Mouse (Mus musculus) myocyte (in vitro differentiated cells): ENCODE data around the gene Fggy. TPM values are rescaled to one million over a fixed set of nuclear protein-coding genes. Genes with fewer than 3 reads are reported as not detected.
A peak's percentile ranks its signal among the peaks of the same experiment; 100 is the strongest.

Source experiments
- H3K27me3 ChIP-seq: one replicate; pipeline ENCODE4 v1.6.1; 2011; ENCODE audit not compliant: control insufficient read depth, insufficient read depth, insufficient read length
- H3K36me3 ChIP-seq: one replicate; pipeline ENCODE4 v1.6.1; 2011; ENCODE audit not compliant: control insufficient read depth, insufficient read depth
- H3K4me2 ChIP-seq: one replicate; pipeline ENCODE4 v1.6.1; 2011; ENCODE audit warnings: low read depth, control low read depth
- H3K4me3 ChIP-seq: one replicate; pipeline ENCODE4 v1.5.1; 2011; ENCODE audit warnings: mild to moderate bottlenecking, control low read depth, moderate library complexity
- H3K79me2 ChIP-seq: one replicate; pipeline ENCODE4 v1.6.1; 2011; ENCODE audit not compliant: control insufficient read depth, insufficient read depth
- H3ac ChIP-seq: one replicate; pipeline ENCODE4 v1.6.1; 2011; ENCODE audit not compliant: control insufficient read depth, insufficient read length
- CEBPB ChIP-seq: IDR thresholded peaks from 2 replicates; pipeline ENCODE4 v1.6.1; 2011; ENCODE audit warnings: mild to moderate bottlenecking, moderate library complexity; ENCODE audit not compliant: poor library complexity, insufficient read depth, severe bottlenecking
- E2F4 ChIP-seq: IDR thresholded peaks from one replicate; pipeline ENCODE4 v1.6.1; 2011; ENCODE audit warnings: mild to moderate bottlenecking, control low read depth, moderate library complexity; ENCODE audit not compliant: insufficient read depth
- MAX ChIP-seq: IDR thresholded peaks from one replicate; pipeline ENCODE4 v1.6.1; 2011; ENCODE audit warnings: low read depth, mild to moderate bottlenecking, control low read depth
- MYOD1 ChIP-seq, 3 experiments: IDR thresholded peaks; one replicate each; pipeline ENCODE4 v1.6.1; 2011; ENCODE audit warnings: control low read depth in 2 of 3, low read depth in 2 of 3, mild to moderate bottlenecking in 2 of 3, moderate library complexity in 1 of 3; ENCODE audit not compliant: insufficient read length in 2 of 3, control insufficient read depth in 1 of 3
- MYOG ChIP-seq, 3 experiments: IDR thresholded peaks; one replicate each; pipeline ENCODE4 v1.6.1; 2011; ENCODE audit warnings: control low read depth in 2 of 3, low read depth in 2 of 3, mild to moderate bottlenecking in 2 of 3; ENCODE audit not compliant: insufficient read length in 2 of 3, control insufficient read depth in 1 of 3, insufficient read depth in 1 of 3
- POLR2A ChIP-seq: IDR thresholded peaks from one replicate; pipeline ENCODE4 v1.6.1; 2011; ENCODE audit warnings: low read depth, mild to moderate bottlenecking, control low read depth, moderate library complexity; ENCODE audit not compliant: insufficient read length
- POLR2AphosphoS2 ChIP-seq: IDR thresholded peaks from one replicate; pipeline ENCODE4 v1.6.1; 2011; ENCODE audit warnings: low read depth, control low read depth; ENCODE audit not compliant: insufficient read length
- REST ChIP-seq: IDR thresholded peaks from one replicate; pipeline ENCODE4 v1.6.1; 2011; ENCODE audit warnings: mild to moderate bottlenecking, control low read depth, moderate library complexity; ENCODE audit not compliant: insufficient read depth, insufficient read length
- SRF ChIP-seq: IDR thresholded peaks from one replicate; pipeline ENCODE4 v1.6.1; 2011; ENCODE audit warnings: low read depth; ENCODE audit not compliant: control insufficient read depth, insufficient read length
- TCF12 ChIP-seq: IDR thresholded peaks from one replicate; pipeline ENCODE4 v1.6.1; 2011; ENCODE audit warnings: mild to moderate bottlenecking, control low read depth; ENCODE audit not compliant: poor library complexity, insufficient read depth, severe bottlenecking
- TCF3 ChIP-seq: IDR thresholded peaks from one replicate; pipeline ENCODE4 v1.6.1; 2011; ENCODE audit warnings: low read depth, control low read depth; ENCODE audit not compliant: insufficient read length
- USF1 ChIP-seq: IDR thresholded peaks from one replicate; pipeline ENCODE4 v1.6.1; 2011; ENCODE audit warnings: low read depth, mild to moderate bottlenecking, control low read depth, moderate library complexity
- polyA plus RNA-seq: library from polyadenylated mRNA; unstranded; fragments of >200 nt; fragmentation: generic; extraction: Trizol; gene quantifications from one replicate; pipeline ENCODE4 v1.2.1, GENCODE M21; 2012; ENCODE audit warnings: missing spikeins

Gene Fggy
- polyA plus RNA-seq, 1 experiment = 12.7 TPM

DNA sequence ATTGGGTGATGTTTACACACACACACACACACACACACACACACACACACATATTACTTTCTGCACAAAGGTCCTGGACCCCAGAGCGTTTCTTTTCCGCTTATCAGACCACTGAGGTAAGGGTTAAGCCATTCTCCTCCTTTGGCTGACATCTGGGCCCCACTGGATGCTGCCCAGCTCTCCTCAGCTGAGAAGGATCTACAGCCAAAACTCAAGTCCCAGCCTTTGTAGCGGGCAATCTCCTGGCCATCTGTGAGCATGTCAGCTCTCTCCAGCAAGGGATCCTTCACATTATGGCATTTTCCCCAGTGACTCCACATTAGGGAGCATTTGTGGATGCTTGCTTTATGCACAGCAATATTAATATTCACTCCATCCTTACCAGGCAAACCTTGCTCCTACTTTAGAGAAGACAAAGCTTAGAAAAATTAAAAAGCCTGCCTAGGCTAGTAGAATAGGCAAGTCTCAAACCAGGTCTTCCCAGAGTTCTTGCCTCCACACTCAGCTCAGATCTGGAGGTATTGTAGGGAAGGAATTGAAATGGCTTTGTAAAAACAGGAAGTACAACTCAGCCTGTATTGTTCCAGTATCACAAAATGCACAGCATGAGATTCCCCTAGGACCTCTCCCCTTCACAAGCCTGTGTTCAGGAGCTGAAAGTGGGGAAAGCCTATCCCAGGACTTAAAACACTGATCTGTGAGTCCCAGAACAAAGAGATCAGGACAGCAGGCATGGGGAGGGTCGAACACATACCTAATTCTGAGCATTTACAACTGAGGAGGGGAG, 342.8 kb downstream of the Fggy start:
- Histone ChIP-seq H3ac (no peak overlapping the region), H3K4me3 (no peak overlapping the region), H3K4me2 (no peak overlapping the region), H3K36me3 (no peaks in the 10 kb centered on the region), H3K27me3 (no peaks in the 10 kb centered on the region), H3K79me2 (no peaks in the 10 kb centered on the region)
- TF ChIP-seq POLR2AphosphoS2 = no peak
- TF ChIP-seq E2F4 = no peak
- TF ChIP-seq MAX = no peak
- TF ChIP-seq POLR2A = no peak
- no peak for TF ChIP-seq USF1
- TF ChIP-seq REST = no peak
- no peak for TF ChIP-seq MYOD1 (IDR thresholded peaks at IDR 0.05; ENCODE audit: control insufficient read depth in 1 of 3, insufficient read length in 2 of 3, low read depth in 2 of 3)
- TF ChIP-seq TCF3 = no peak
- no peak for TF ChIP-seq SRF
- no peak for TF ChIP-seq CEBPB
- no peak for TF ChIP-seq TCF12
- no peak for TF ChIP-seq MYOG (IDR thresholded peaks at IDR 0.05; ENCODE audit: control insufficient read depth in 1 of 3, insufficient read depth in 1 of 3, insufficient read length in 2 of 3, low read depth in 2 of 3)

DNA sequence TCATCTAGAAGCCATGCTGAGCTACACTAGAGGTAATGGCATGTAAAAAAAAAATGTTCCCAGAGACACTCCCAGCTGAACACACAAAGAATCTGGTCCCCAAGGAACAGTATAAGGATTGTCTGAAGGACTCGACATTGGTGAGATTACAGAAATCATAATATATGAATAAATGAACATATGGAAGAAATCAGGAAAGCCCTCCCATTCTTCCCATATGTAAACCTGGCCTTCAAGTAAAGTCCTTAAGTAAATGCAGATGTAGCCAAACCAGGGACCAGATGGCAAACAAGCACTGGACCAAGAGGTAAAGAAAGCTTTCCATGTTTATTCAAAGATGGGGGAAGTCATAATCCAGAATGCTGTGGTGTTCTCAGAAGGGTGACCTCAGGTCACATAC, 343.5 kb downstream of the Fggy start:
- no peaks in the 10 kb centered on the region for H3K36me3 ChIP-seq
- TF ChIP-seq USF1 (no peak), E2F4 (no peak), TCF12 (no peak), POLR2A (no peak), TCF3 (no peak), CEBPB (no peak), MAX (no peak)
- H3K27me3 ChIP-seq = no peaks in the 10 kb centered on the region
- H3ac ChIP-seq = no peak overlapping the region
- no peak overlapping the region for H3K4me3 ChIP-seq
- no peak overlapping the region for H3K4me2 ChIP-seq
- no peaks in the 10 kb centered on the region for H3K79me2 ChIP-seq

DNA sequence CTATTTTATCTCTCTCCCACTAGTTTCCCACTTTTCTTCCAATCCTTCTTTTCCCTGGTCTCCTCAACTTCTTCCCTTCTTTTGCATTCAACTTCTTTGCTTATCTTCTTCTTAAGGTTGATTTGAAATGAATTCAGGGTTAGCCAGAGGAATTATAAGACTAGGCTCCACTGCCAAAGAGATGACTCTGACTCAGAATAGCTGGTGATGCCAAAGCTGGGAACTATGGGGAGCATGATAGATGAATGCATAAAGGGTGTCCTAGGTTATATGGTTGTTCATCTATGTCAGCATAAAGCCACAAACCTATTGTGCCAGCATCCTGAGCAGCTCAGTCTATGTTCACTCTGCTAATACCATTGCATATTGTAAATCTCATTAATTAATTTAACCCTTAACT, 348.8 kb downstream of the Fggy start:
- no peak for TF ChIP-seq MAX
- TF ChIP-seq MYOD1 (IDR thresholded peaks at IDR 0.05; ENCODE audit: control insufficient read depth in 1 of 3, insufficient read length in 2 of 3, low read depth in 2 of 3) = no peak
- TF ChIP-seq USF1 = no peak
- TF ChIP-seq REST = no peak
- TF ChIP-seq TCF12 = no peak
- TF ChIP-seq E2F4 = no peak
- no peak for TF ChIP-seq CEBPB
- no peak for TF ChIP-seq POLR2A
- TF ChIP-seq TCF3 = no peak
- TF ChIP-seq POLR2AphosphoS2 = no peak
- no peak for TF ChIP-seq MYOG (IDR thresholded peaks at IDR 0.05; ENCODE audit: control insufficient read depth in 1 of 3, insufficient read depth in 1 of 3, insufficient read length in 2 of 3, low read depth in 2 of 3)
- TF ChIP-seq SRF = no peak
- no peak overlapping the region for H3K4me3 ChIP-seq
- H3K27me3 ChIP-seq = no peaks in the 10 kb centered on the region
- H3ac ChIP-seq = no peak overlapping the region
- H3K4me2 ChIP-seq = no peak overlapping the region
- H3K79me2 ChIP-seq = no peaks in the 10 kb centered on the region
- H3K36me3 ChIP-seq = no peaks in the 10 kb centered on the region

DNA sequence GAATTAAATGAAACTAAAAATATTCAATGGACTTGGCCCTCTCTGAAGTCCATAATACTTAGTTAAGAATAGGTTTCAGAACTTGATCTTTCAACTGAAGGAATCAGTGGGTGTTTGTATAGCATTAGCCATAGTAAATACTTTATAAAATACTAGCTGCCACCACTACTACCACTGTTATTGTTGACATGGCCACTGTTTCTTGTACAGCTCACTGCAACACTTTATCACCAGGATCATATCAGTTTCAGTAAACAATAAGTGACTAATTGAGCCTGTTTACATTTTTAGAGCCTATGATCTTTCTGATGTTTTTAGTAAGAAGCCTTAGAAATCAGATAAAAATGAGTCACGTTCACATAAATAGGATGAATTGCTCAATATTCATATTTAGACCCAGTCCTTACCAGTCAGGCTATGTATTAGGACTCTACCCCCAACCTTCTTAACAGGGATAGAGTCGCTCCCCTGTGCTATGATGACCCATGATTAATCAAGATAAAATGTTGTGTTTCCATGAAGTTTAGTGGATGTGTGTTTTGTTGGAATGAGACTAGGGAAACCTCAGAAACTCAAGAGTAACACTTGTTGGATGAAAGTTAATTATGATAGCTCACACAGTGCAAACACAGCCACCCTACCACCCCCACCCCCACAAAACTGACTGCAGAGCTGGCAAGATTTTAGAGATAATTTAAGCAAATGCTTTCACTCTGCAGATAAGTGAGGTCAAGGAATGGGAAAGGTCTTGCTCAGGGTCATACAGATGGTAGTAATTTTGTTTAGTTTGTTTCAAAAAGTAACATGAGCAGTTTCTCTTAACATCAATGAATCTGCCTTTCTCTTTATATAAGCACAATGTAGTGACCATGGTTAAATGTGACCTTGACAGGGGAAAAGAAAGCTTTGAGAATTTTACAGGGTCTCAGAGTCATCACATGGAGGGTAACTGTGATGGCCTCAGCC, 352.7 kb downstream of the Fggy start:
- no peak for TF ChIP-seq TCF3
- TF ChIP-seq CEBPB = peak; percentile 38; the same call in 1 of the 2 replicates
- no peak for TF ChIP-seq REST
- no peak for TF ChIP-seq TCF12
- no peak for TF ChIP-seq MYOG (IDR thresholded peaks at IDR 0.05; ENCODE audit: control insufficient read depth in 1 of 3, insufficient read depth in 1 of 3, insufficient read length in 2 of 3, low read depth in 2 of 3)
- no peak for TF ChIP-seq POLR2A
- no peak for TF ChIP-seq MYOD1 (IDR thresholded peaks at IDR 0.05; ENCODE audit: control insufficient read depth in 1 of 3, insufficient read length in 2 of 3, low read depth in 2 of 3)
- no peak for TF ChIP-seq USF1
- no peak for TF ChIP-seq SRF
- Histone ChIP-seq H3K36me3 (no peaks in the 10 kb centered on the region), H3K27me3 (no peaks in the 10 kb centered on the region), H3K4me2 (no peak overlapping the region), H3K79me2 (no peaks in the 10 kb centered on the region), H3K4me3 (no peak overlapping the region), H3ac (no peak overlapping the region)
